Mouse (Mus musculus) intestine, embryonic 14.5 days (tissue): ENCODE results near the gene Rptor. TPM values are rescaled to one million over a fixed set of nuclear protein-coding genes. Genes with fewer than 3 reads are reported as not detected.

Experiments
- ATAC-seq: fragments of 200-750 bp; cut with Nextera tagmentation; replicated peaks from 2 replicates; pipeline ENCODE4 v1.8.0; 2017; ENCODE audit warnings: low read depth, moderate number of reproducible peaks, moderate TSS enrichment, moderate library complexity; ENCODE audit not compliant: low FRiP score, low TSS enrichment
- DNase-seq: peaks from one replicate; pipeline ENCODE4 v3.0.0-alpha.2; 2018; ENCODE audit warnings: low spot score
- H3K27ac ChIP-seq: fragments of 300-500 bp; sonication (generic); 2 replicates; pipeline ENCODE4 v1.5.1; 2014; ENCODE audit warnings: low read depth, mild to moderate bottlenecking, control low read depth
- H3K27me3 ChIP-seq: fragments of 300-500 bp; sonication (generic); replicated peaks from 2 replicates; pipeline ENCODE4 v1.6.1; 2014; ENCODE audit warnings: low read length, control low read depth; ENCODE audit not compliant: control insufficient read depth, insufficient read depth
- H3K36me3 ChIP-seq: fragments of 300-500 bp; sonication (generic); 2 replicates; pipeline ENCODE4 v1.6.1; 2014; ENCODE audit warnings: low read length, control low read depth; ENCODE audit not compliant: control insufficient read depth, insufficient read depth
- H3K4me1 ChIP-seq: fragments of 300-500 bp; sonication (generic); replicated peaks from 2 replicates; pipeline ENCODE4 v1.6.1; 2014; ENCODE audit warnings: low read length, control low read depth, mixed read lengths; ENCODE audit not compliant: control insufficient read depth, insufficient read depth
- H3K4me2 ChIP-seq: fragments of 300-500 bp; sonication (generic); 2 replicates; pipeline ENCODE4 v1.6.1; 2014; ENCODE audit warnings: low read length
- H3K4me3 ChIP-seq: fragments of 300-500 bp; sonication (generic); 2 replicates; pipeline ENCODE4 v1.5.1; 2014; ENCODE audit warnings: low read depth, low read length, control low read depth, mixed read lengths
- H3K9ac ChIP-seq: fragments of 300-500 bp; sonication (generic); 2 replicates; pipeline ENCODE4 v1.6.1; 2014; ENCODE audit warnings: mild to moderate bottlenecking, low read length
- H3K9me3 ChIP-seq: fragments of 300-500 bp; sonication (generic); 2 replicates; pipeline ENCODE4 v1.6.1; 2016; ENCODE audit warnings: low read length, control low read depth; ENCODE audit not compliant: control insufficient read depth
- WGBS: fragments of 180-500 bp; shearing (Covaris S2); extraction: QIAGEN DNeasy Blood & Tissue Kit; methylation state at CpG from one replicate; pipeline ENCODE4 v1.1.7; 2014; 5-methylcytosine and 5-hydroxymethylcytosine counted together
- polyA plus RNA-seq: library from polyadenylated mRNA; unstranded; fragments of >200 nt; fragmentation: Nextera tagmentation; extraction: Ambion mirVana; gene quantifications from 2 replicates; pipeline ENCODE4 v1.2.1, GENCODE M21; 2014

Gene Rptor
- polyA plus RNA-seq, 1 experiment from 2014 or later: 12.9 TPM

DNA sequence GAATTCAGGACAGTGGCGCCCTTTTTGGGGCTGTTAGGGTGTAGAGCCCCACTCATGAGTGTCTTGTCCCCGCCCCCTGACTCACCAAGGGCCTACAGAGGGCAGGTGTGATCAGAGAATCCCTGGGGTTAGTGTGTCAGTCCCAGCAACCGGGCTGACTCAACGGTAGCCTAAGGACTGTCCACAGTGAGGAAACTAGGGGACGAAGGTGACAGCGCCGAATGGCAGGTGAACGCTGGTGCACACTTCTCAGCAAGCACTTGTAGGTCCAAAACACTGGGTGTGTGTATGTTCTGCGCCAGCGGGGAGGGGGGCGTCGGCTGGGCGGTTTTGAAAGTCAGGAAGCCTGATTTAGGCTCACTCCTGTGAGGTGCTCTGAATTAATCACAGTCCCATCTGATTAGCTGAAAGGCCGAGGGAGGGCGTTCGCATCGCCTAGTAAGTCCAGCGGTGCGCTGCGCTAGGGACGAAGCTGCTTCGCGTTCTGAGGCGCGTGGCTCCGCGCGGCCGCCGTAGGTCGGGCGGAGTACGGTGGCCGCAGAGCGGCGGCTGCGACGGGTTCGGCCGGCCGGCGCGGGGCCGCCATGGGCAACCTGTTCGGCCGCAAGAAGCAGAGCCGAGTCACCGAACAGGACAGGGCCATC is 310.7 kb downstream of the Rptor start, which contains the start of gene Chmp6:
Gene Chmp6 (plus strand): TSS at position 151 of the 644 bp plus-strand sequence.
- Histone ChIP-seq H3K4me1 (peaks cover 28% of the 10 kb centered on the region), H3K9me3 (no peaks in the 10 kb centered on the region), H3K27me3 (peaks cover 3% of the 10 kb centered on the region; the same call in 1 of the 2 replicates), H3K4me3 (peak within 1 kb of the TSS; percentile 84), H3K4me2 (peak within 1 kb of the TSS; percentile 98), H3K9ac (peak within 1 kb of the TSS; percentile 89), H3K36me3 (peaks cover 20% of the 10 kb centered on the region), H3K27ac (peak within 1 kb of the TSS; percentile 78)
- WGBS: 1% methylated on average over 48 of the region's 48 CpGs
- DNase-seq (peak; percentile 95), ATAC-seq (peak; percentile 77)

DNA sequence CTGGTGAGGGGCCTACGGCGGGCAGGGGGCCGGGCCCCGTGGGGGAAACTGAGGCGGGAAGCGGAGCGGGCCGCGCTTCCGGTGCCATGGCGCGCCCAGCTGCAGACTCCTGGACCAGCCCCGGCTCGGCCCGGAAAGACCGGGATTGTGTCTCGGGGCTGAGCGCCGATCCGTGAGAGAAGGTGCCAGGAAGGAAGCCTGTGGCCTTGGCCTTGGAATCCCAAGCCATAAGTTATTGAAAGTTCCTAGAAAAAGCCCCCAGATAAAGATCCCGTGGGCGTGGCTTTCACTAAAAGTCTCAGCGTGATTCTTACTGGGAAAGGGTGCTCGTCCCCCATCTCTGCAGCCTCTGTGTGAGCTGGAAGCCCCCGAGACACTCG is 311.2 kb downstream of the Rptor start:
- Histone ChIP-seq H3K4me2 (peak overlapping the region; percentile 98), H3K4me3 (peak overlapping the region; percentile 84), H3K4me1 (peaks cover 28% of the 10 kb centered on the region), H3K9ac (peak overlapping the region; percentile 89), H3K9me3 (no peaks in the 10 kb centered on the region), H3K27me3 (no peaks in the 10 kb centered on the region), H3K27ac (peak overlapping the region; percentile 78), H3K36me3 (peaks cover 26% of the 10 kb centered on the region)
- WGBS: under 1% methylated on average over 25 of the region's 26 CpGs
- DNase-seq (no peak), ATAC-seq (no peak; the same call in 1 of the 2 replicates)

DNA sequence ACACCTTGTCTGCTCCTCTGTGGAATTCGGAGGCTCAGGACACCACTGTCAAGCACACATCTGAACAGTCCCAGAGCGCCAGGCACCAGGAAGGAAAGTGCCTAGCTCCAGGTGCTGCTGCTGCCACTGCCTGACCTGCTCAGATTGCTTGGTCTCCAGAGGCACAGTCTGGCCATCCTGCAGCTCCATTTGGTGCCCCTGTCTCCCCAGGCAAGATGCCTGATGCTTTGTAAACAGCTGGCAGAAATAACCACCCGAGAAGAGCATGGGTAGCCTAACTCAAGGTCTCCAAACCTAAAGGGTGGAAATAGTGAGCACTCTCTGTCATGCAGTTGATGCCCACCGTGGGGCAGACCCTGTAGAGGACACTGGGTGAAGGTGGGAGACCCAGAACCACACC is 311.7 kb downstream of the Rptor start:
- Histone ChIP-seq H3K4me2 (peak overlapping the region; percentile 98), H3K9me3 (no peaks in the 10 kb centered on the region), H3K4me1 (peaks cover 28% of the 10 kb centered on the region), H3K36me3 (peaks cover 30% of the 10 kb centered on the region), H3K27ac (peak overlapping the region; percentile 78; the same call in 1 of the 2 replicates), H3K4me3 (peak overlapping the region; percentile 84), H3K9ac (peak overlapping the region; percentile 89), H3K27me3 (no peaks in the 10 kb centered on the region)
- no peak for ATAC-seq
- WGBS: 16% methylated on average over 4 of the region's 4 CpGs
- DNase-seq: no peak

DNA sequence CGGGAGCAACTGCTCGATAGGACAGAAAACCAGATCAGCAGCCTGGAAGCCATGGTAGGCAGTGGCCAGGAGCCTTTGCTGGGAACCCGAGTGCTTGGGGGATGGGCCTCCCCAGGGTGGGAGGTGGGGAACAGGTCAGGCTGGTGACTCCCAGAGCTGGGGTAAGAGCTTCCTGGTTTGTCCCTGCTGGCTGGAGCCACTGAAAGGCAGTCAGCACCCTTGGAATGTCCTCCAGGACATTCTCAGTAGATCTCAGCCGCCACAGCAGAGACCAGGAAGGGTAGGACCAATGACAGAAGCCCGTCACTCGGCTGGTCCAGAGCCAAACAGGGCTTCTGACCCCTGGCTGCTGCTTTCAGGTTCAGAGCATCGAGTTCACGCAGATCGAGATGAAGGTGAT is 313.0 kb downstream of the Rptor start:
- DNase-seq (no peak), ATAC-seq (no peak)
- H3K4me3 ChIP-seq: no peak overlapping the region
- no peak overlapping the region for H3K9ac ChIP-seq
- no peak overlapping the region for H3K4me2 ChIP-seq
- no peaks in the 10 kb centered on the region for H3K27me3 ChIP-seq
- H3K36me3 ChIP-seq: peaks cover 32% of the 10 kb centered on the region
- H3K27ac ChIP-seq: no peak overlapping the region
- WGBS: 82% methylated on average over 9 of the region's 9 CpGs
- peaks cover 28% of the 10 kb centered on the region for H3K4me1 ChIP-seq
- H3K9me3 ChIP-seq: no peaks in the 10 kb centered on the region

DNA sequence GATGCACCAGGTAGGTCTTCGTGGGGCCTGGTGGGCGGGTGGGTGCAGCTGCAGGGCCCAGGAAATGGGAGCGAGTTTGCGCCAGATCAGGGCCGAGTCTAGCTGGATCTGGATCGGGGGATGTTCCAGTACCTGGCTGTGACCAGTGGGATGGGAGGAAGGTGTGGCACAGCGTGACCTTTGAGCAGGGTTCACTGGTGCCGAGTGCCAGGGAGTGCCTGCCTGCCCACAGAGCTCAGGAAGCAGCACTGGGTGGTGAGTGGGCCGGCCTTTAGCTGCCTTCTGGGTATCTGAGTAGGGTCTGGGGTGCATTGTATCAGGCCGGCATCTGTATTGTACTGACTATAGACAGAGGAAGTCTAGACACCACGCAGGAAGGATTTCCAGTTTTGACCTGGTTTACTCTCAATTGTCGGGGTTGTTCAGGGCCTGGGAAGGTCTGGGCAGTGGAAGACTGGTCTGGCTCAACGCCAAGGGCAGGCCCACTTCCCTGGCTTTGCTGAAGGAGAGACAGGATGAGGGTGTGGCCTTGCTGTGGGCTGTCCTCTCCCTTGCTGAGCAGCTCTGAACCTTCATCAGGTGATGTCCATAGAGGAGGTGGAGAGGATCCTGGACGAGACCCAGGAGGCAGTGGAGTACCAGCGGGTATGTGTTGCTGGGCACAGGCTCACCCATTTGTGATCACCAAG is 313.5 kb downstream of the Rptor start:
- no peak for DNase-seq
- ATAC-seq: no peak
- Histone ChIP-seq H3K36me3 (peaks cover 32% of the 10 kb centered on the region), H3K9me3 (no peaks in the 10 kb centered on the region), H3K27me3 (no peaks in the 10 kb centered on the region), H3K4me3 (no peak overlapping the region), H3K4me1 (peaks cover 28% of the 10 kb centered on the region), H3K4me2 (no peak overlapping the region), H3K9ac (no peak overlapping the region), H3K27ac (no peak overlapping the region)
- WGBS: 79% methylated on average over 15 of the region's 15 CpGs

DNA sequence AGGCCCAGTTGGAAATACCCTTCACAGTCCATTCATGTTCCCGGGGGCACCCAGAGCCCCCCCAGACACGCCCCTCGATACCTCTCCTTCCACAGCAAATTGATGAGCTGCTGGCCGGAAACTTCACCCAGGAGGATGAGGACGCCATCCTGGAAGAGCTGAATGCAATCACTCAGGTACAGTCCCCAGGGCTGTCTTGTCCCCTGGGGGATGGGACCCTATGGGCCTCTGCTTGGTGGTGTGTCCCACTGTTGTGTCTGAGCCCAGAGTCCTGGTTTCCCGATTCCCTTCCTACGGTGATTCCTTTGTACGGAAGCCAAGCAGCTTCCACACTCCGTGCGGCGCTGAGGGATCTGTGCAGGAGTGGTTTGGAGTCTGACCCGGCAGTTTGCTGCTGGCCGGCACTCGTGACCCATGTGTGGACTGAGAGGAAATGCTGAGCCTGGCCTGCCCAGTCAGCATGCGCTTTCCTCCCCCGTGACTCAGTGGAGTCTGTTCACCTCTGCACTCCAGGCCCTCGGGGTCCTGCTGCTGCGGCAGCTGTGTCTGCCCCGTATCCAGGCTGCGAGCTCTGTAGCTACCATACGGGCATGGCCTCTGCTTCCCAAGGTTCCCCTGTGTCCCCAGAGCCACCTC is 314.2 kb downstream of the Rptor start:
- Histone ChIP-seq H3K4me1 (peaks cover 28% of the 10 kb centered on the region), H3K27me3 (no peaks in the 10 kb centered on the region), H3K9ac (no peak overlapping the region), H3K27ac (no peak overlapping the region), H3K9me3 (no peaks in the 10 kb centered on the region), H3K4me2 (no peak overlapping the region), H3K36me3 (peaks cover 32% of the 10 kb centered on the region), H3K4me3 (no peak overlapping the region)
- DNase-seq (no peak), ATAC-seq (no peak)
- 89% methylated on average over 21 of the region's 21 CpGs for WGBS

DNA sequence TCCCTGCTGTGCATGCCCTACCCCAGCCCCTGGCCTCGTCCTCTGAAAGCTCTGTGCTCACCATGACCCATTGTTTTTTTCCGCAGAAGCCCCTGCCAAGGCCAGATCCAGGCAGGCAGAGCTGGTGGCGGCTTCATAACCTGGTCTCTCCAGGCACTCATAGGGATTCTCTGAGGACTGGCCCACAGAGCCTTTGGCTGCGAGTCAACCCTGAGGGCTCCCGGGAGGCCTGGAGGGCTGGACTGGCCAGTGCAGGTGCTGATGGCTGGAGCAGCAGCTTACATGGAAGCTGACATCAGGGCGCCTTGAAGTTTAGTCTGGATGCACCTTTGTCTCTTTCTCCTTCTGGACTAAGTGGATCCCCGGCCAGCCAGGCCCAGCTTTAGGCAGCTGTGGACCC is 315.8 kb downstream of the Rptor start:
- H3K27me3 ChIP-seq: no peaks in the 10 kb centered on the region
- H3K9ac ChIP-seq: no peak overlapping the region
- no peaks in the 10 kb centered on the region for H3K9me3 ChIP-seq
- ATAC-seq (no peak), DNase-seq (no peak)
- H3K4me1 ChIP-seq: peaks cover 20% of the 10 kb centered on the region
- no peak overlapping the region for H3K4me2 ChIP-seq
- no peak overlapping the region for H3K27ac ChIP-seq
- H3K4me3 ChIP-seq: no peak overlapping the region
- WGBS: 90% methylated on average over 7 of the region's 7 CpGs
- H3K36me3 ChIP-seq: peaks cover 32% of the 10 kb centered on the region

DNA sequence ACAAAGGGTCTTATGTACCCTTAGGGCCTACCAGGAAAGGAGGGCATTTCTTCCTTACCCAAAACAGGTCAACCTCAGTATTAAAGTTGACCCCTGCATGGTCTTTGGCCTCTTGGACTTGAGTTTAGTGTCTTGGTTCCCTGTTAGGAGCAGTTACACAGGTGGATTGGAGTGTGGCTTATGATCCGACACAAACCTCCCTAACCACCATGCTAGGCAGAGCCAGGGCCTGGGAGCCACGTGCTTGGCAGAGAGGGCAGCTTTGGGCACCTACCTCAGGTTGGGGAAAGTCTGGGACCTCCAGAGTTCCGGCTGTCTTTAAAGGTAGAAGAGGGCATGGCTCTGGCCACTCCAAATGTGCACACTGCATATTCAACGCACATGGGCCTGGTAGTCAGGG is 316.7 kb downstream of the Rptor start:
- ATAC-seq: no peak

More for the DNA sequence above, 316.7 kb downstream of the Rptor start:
- H3K9ac ChIP-seq: no peak overlapping the region
- no peak overlapping the region for H3K4me3 ChIP-seq
- H3K36me3 ChIP-seq: peaks cover 32% of the 10 kb centered on the region
- no peak for DNase-seq
- peaks cover 18% of the 10 kb centered on the region for H3K4me1 ChIP-seq
- no peaks in the 10 kb centered on the region for H3K9me3 ChIP-seq
- H3K27me3 ChIP-seq: no peaks in the 10 kb centered on the region
- H3K4me2 ChIP-seq: no peak overlapping the region
- H3K27ac ChIP-seq: no peak overlapping the region
- WGBS: 97% methylated on average over 4 of the region's 4 CpGs
